Mouse (Mus musculus) C2C12 (cell line): Measurements from ENCODE around the gene Fgf11.

Source experiments
- CTCF ChIP-seq: IDR thresholded peaks from one replicate; pipeline ENCODE4 v1.5.1; 2011; ENCODE audit not compliant: control insufficient read depth, insufficient read depth, insufficient read length
- FOSL1 ChIP-seq: IDR thresholded peaks from one replicate; pipeline ENCODE4 v1.8.0; 2011; ENCODE audit warnings: mild to moderate bottlenecking, low read length; ENCODE audit not compliant: poor library complexity, insufficient read depth, severe bottlenecking
- MAX ChIP-seq: IDR thresholded peaks from one replicate; pipeline ENCODE4 v1.6.1; 2011; ENCODE audit warnings: mild to moderate bottlenecking, control low read depth
- MYOD1 ChIP-seq: IDR thresholded peaks from one replicate; pipeline ENCODE4 v1.6.1; 2011; ENCODE audit warnings: low read depth; ENCODE audit not compliant: control insufficient read depth, insufficient read length
- USF1 ChIP-seq: IDR thresholded peaks from one replicate; pipeline ENCODE4 v1.6.1; 2011; ENCODE audit warnings: low read depth, mild to moderate bottlenecking, control low read depth, moderate library complexity

DNA sequence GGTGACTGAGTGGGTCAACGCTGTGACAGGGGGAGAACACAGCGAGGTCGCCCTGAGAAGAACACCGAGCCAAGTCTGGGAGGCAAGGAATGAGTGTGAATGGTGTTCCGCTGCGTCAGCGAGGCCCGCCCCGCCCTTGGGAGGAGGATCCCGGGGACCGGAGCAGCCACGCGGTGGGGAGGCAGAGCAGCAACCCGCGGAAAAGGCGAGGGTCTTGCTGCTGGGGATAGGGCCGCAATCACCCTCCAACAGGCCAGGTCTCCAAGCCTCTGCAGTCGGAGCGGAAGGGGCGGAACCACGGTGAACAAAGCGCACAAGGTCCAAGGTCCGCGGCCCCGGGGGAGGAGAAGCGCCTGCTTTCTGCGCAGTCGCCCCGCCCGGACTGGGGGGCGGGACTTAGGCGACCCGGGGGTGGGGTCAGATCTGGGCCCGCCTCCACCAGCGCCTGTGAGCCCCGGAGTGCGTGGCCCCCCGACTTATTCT lies 44.6 kb upstream of the Fgf11 start, which contains the start of gene Plscr3:
- TF ChIP-seq CTCF (no peak), MYOD1 (no peak), FOSL1 (no peak), USF1 (no peak), MAX (peak; percentile 90)
